Mouse (Mus musculus) erythroblast, embryonic 14.5 days (primary cell): Measurements from ENCODE around the gene Gm10639.
"Not testable (repeated sequence)": the region's sequence is repeated elsewhere in the genome, so short reads cannot be mapped to it uniquely, and the experiment has no call there.

Experiments used
- GATA1 ChIP-seq: IDR thresholded peaks from 2 replicates; pipeline ENCODE4 v1.6.1; 2012; ENCODE audit warnings: low read length, inconsistent platforms, mixed read lengths
- TAL1 ChIP-seq: IDR thresholded peaks from 3 replicates; pipeline ENCODE4 v1.6.1; 2012; ENCODE audit warnings: low read length, inconsistent platforms, mixed read lengths

GRCm38 (mm10) chr9:78340324-78340723 lies 50.6 kb downstream of the Gm10639 start:
- TF ChIP-seq TAL1, GATA1: not testable (repeated sequence)
